Mouse (Mus musculus) stomach, postnatal 0 days (tissue): ENCODE results near the gene Umps.

ENCODE experiments used
- CTCF ChIP-seq: IDR thresholded peaks from 2 replicates; pipeline ENCODE4 v1.5.1; 2016; ENCODE audit warnings: antibody characterized with exemption, low read depth, mild to moderate bottlenecking, moderate library complexity
- EP300 ChIP-seq: optimal IDR thresholded peaks from 2 replicates; pipeline ENCODE3; 2016; ENCODE audit warnings: antibody characterized with exemption

DNA sequence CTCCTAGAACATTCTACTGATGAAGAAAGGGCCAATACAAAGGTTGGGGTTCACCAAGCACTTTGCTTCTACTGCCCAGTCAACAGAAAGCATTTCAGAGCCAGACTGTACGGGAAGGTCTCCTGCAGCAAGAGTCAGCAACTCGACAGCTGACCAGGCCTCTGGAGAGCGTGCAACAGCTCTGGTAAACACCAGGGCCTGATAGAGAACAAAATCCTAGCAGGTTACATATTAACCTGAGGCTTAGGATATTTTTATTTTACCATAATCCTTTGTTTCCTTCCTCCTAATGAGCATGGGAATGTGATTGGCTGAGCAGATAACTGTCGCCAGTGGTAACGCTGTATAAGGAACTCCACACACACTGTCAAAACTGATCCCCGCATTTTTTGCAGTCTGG lies 3.3 kb downstream of the Umps start:
- TF ChIP-seq CTCF (no peak), EP300 (no peak)
